Mouse (Mus musculus): ENCODE data around the gene Chat.

Gene Chat

DNA sequence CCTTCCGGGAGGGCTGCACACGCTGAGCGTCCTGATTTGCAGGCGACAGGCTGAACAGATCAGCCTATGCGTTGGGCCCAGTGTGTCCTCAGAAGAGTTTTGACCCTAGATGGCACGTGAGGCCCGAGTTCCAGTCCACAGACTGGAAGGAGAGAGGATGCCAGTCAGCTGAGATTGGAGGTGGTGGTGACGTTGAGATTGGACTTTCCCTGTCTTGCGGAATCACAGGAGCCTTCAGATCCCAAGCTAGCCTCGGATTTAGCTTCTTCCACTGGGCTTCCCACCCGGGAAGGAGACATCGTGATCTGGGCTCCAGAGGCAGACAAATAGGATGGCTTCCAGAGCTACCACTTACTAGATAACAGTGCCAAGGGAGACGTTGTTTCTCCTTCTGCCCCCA, at the start of gene Chat:
TSS of gene Chat (minus strand) at position 101 of the 400 bp plus-strand sequence.
- no peak for DNase-seq

DNA sequence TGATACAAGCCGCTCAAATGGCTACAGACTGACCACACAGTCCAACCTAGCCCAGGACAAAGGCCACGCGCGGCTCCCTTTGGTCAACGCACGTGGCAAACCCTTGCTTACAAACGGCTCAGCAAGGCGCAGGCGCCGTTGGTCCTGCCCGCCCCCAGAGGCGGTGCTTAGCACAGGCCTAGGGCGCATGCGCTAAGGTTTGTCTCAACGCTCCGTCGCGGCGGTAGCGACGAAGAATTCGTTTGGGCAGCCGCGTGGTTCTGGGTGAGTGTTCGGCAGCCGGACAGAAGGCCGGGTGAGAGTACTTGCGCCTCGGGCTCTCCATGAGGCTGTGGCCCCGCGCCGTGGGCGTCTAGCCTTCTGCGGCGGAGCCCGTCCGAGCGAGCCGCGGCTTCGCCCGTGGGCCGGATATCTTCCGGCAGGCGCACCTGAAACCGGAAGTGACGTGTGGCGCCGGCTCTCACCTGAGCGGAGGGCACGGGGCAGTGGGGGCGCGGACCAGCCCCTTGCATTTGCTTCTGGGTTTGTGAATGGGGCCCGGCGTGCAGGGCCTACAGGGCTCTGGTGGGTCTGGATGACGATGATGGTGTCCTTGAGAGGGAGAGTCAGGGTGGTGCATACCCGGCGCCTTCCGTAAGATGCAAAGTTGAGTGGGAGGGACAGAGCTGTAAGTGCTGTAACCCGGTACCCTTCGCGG, 47.7 kb upstream of the Chat start, which contains the start of gene Ercc6:
TSS of gene Ercc6 (plus strand) at position 186 of the 697 bp plus-strand sequence.
- peak; percentile 95 for DNase-seq

GRCm38 (mm10) chr14:32512912-32513311, 47.1 kb upstream of the Chat start:
- peak; percentile 48 for DNase-seq

- no peak for DNase-seq
These were observed 43.7 kb upstream of the Chat start for GRCm38 (mm10) chr14:32509443-32509961.

DNA sequence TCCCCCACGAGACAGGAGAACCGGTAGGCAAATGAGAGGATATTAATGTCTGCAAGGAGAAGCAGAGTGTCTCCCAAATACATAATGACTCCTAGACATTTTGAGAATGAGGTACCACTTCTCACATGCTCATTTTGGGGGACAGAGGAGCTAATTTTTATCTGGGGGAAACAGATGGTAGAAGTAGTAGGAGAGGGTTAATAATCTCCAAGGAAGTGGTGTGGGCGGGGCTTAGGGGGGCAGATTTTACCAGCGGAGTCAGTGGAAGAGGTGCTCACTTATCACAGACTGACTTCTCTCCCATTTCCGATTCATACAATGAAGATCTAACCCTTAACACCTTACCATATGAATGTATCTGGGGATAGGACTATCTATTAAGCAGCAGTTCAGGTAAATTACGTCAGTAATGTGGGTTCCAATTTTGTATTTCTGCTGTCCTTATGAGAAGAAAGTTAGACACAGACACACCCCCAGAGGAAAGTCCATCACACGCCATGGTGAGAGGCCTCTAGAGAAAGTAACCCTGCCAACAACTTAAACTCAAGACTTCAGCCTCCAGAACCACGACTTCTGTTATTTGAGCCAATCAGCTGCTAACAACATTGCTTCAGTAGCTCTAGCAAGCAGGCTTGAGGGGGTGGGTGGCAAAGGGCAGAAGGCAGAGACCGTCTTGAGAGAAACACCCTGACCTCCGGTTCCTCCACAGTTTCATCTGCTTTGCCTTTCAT, 42.5 kb upstream of the Chat start:
- no peak for DNase-seq

- DNase-seq = no peak
These were observed 41.4 kb upstream of the Chat start for GRCm38 (mm10) chr14:32507216-32507615.

DNA sequence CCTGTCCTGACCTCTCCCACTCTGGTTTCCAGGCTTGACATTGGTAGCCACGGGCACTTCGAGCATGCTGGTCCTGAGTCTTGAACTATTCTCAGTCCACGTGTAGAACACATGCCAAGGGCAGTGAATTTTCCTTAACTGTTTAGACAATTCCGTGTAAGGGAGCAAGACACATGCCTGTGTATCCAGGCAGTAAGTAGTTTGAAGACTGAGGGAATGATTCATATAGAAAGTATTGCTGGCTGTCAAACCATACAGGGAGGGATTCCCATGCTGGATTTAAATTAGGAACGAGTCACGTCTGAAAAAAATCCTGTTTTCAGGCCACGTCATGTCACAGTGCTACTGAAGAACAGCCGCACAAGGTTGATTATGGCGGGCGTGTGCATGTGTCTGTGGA, 40.5 kb upstream of the Chat start:
- DNase-seq = no peak

- DNase-seq = no peak
These were observed 38.1 kb upstream of the Chat start for GRCm38 (mm10) chr14:32503897-32504296.

DNA sequence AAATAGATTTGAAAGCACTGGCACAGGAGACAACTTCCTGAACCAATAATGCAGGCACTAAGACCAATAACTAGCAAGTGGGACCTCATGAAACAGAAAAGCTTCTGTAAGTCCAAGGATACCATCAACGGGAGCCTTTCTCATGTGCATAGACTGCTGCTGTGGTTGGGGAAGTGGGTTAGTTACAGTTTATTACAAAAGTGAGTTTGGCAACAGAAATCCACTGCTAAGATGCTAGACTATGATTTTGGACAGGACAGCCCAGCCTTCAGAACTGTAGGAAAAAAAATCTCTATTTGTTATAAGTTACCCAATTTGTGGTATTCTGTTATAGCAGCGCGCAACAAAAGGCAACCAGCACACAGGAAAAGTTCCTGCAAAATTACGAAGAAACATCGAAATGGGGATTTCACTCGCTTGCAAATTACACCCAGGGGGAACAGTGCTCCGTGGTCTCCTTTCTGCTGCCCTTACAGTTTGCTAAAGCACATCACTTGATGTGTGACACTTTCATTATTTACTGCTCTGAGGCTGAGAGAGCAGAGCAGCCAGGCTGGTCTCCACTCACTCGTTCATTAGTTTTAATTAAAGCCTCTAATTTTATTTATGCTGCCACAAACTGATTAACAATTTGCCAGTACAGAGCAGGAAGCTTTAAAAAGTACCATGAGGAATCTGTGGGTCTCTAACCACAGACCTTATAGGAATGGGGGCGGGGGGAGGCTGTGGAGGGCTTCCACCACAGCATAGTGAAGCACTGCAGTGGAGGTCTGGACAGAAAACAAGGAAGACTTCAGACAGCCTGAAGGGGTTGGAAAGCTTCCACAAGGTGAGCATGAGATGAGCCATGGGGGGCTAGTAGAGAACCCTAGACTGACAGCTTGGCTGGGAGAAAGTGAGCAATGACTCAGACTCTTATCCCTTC, 37.2 kb upstream of the Chat start:
- no peak for DNase-seq

DNA sequence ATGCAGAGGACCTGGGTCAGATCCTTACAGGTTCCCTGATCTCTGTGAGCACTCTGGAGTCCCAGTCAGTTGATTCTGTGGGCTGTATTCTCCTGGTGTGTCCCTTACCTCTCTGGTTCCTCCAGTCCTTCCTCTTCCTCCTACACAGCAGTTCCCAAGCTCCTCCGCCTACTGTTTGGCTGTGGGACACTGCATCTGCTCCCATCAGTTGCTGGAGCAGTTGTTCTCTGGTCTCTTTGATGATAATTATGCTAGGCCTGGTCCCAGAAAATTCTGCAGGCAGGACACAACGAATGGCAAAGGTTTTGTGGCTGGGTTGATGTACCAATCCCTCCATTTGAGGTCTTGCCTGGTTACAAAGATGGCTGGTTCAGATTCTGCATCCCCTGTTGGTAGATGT, 35.5 kb upstream of the Chat start:
- DNase-seq = no peak

- DNase-seq = no peak
These were observed 30.5 kb upstream of the Chat start for GRCm38 (mm10) chr14:32496115-32496850.

- DNase-seq = no peak
These were observed 26.7 kb upstream of the Chat start for GRCm38 (mm10) chr14:32492521-32492920.

GRCm38 (mm10) chr14:32482061-32482460, 16.3 kb upstream of the Chat start:
- DNase-seq = no peak

- DNase-seq = peak; percentile 20
These were observed 11.8 kb upstream of the Chat start for GRCm38 (mm10) chr14:32477581-32477980.

DNA sequence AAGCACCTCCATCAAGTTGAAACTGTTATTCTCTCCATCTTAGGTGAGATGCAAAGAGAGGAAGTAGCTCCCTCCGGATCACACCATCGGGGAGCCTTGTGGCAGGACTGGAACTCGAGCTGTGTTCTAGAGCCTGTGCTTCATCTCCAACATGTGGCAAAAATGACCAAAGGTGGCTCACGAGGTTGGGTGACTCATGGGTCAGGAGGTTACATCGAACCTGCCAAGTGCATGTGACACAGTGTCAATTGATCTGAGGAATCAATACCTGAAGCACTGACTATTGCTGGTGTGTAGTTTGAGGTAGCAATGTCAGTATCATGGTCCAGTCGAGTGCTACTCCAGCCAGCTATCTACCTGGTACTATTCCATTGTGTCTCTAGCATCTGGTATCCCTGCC, 10.8 kb upstream of the Chat start:
- DNase-seq = no peak

GRCm38 (mm10) chr14:32472996-32473395, 7.2 kb upstream of the Chat start:
- peak; percentile 67 for DNase-seq

- no peak for DNase-seq
These were observed 1.8 kb upstream of the Chat start for GRCm38 (mm10) chr14:32467606-32468005.

DNA sequence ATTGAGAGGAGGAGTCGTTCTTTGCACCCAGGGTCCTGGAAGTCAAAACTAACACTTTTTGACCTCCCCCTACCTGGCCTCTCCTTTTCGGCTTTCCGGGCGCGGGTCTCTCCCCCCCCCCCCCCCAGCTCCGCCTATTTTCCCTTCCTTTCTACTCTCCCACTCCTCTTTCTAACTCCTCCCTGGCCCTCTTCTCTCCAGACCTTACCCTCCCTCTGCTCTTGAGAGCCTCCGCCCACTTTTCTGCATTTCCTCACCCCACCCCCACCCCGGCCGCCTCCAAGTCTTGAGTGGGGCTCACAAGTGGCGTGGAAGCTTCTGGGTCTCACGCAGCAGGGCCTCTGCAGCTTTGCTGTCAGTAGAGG, 301 bp downstream of the Chat start:
- no peak for DNase-seq

- no peak for DNase-seq
These were observed 936 bp downstream of the Chat start, which contains the start of gene Slc18a3 for GRCm38 (mm10) chr14:32464601-32465505. TSS of gene Slc18a3 (minus strand) at chr14:32464850.

GRCm38 (mm10) chr14:32463211-32464040, 2.4 kb downstream of the Chat start:
- DNase-seq = no peak
